Mouse (Mus musculus) lung, embryonic 14.5 days (tissue): ENCODE results near the gene Duxbl2. TPM values are rescaled to one million over a fixed set of nuclear protein-coding genes. Genes with fewer than 3 reads are reported as not detected.
"Not testable (repeated sequence)": the region's sequence is repeated elsewhere in the genome, so short reads cannot be mapped to it uniquely, and the experiment has no call there.

Experiments used
- ATAC-seq: fragments of 200-750 bp; cut with Nextera tagmentation; 2 replicates; pipeline ENCODE4 v1.8.0; 2017; ENCODE audit warnings: mild to moderate bottlenecking, moderate TSS enrichment, moderate library complexity; ENCODE audit not compliant: insufficient read depth
- DNase-seq: peaks from one replicate; pipeline ENCODE4 v3.0.0-alpha.2; 2015
- H3K27ac ChIP-seq: fragments of 300-500 bp; sonication (generic); 2 replicates; pipeline ENCODE4 v1.5.1; 2014; ENCODE audit warnings: low read depth, mild to moderate bottlenecking, moderate library complexity
- H3K27me3 ChIP-seq: fragments of 300-500 bp; sonication (generic); 2 replicates; pipeline ENCODE4 v1.6.1; 2014; ENCODE audit warnings: low read length, control low read depth; ENCODE audit not compliant: insufficient read depth
- H3K36me3 ChIP-seq: fragments of 300-500 bp; sonication (generic); 2 replicates; pipeline ENCODE4 v1.6.1; 2014; ENCODE audit warnings: control low read depth; ENCODE audit not compliant: insufficient read depth
- H3K4me1 ChIP-seq: fragments of 300-500 bp; sonication (generic); 2 replicates; pipeline ENCODE4 v1.6.1; 2014; ENCODE audit warnings: antibody characterized with exemption, control low read depth; ENCODE audit not compliant: insufficient read depth
- H3K4me2 ChIP-seq: fragments of 300-500 bp; sonication (generic); 2 replicates; pipeline ENCODE4 v1.6.1; 2014; ENCODE audit warnings: mild to moderate bottlenecking
- H3K4me3 ChIP-seq: fragments of 300-500 bp; sonication (generic); 2 replicates; pipeline ENCODE4 v1.5.1; 2014; ENCODE audit warnings: low read depth, low read length
- H3K9ac ChIP-seq: fragments of 300-500 bp; sonication (generic); 2 replicates; pipeline ENCODE4 v1.6.1; 2014
- H3K9me3 ChIP-seq: fragments of 300-500 bp; sonication (generic); 2 replicates; pipeline ENCODE4 v1.6.1; 2016; ENCODE audit warnings: low read depth, low read length, control low read depth
- WGBS: fragments of 180-500 bp; shearing (Covaris S2); extraction: QIAGEN DNeasy Blood & Tissue Kit; methylation state at CpG from one replicate; pipeline ENCODE4 v1.1.7; 2014; 5-methylcytosine and 5-hydroxymethylcytosine counted together
- polyA plus RNA-seq: library from polyadenylated mRNA; unstranded; fragments of >200 nt; fragmentation: Nextera tagmentation; extraction: Ambion mirVana; gene quantifications from 2 replicates; pipeline ENCODE4 v1.2.1, GENCODE M21; 2014

The Duxbl2 gene
- polyA plus RNA-seq: 2.9 TPM in 1 of 2 replicates, not detected in the other

GRCm38 (mm10) chr14:26118150-26118549, at the start of gene Duxbl2:
Duxbl2 (plus strand) TSS chr14:26118349.
- not testable (repeated sequence) for H3K36me3 ChIP-seq, H3K9ac ChIP-seq, H3K4me1 ChIP-seq, H3K27ac ChIP-seq, DNase-seq, H3K27me3 ChIP-seq, H3K9me3 ChIP-seq, H3K4me2 ChIP-seq, H3K4me3 ChIP-seq
- no CpG with 5 or more reads among the region's 7 CpGs for WGBS
- peak; percentile 76 for ATAC-seq

DNA sequence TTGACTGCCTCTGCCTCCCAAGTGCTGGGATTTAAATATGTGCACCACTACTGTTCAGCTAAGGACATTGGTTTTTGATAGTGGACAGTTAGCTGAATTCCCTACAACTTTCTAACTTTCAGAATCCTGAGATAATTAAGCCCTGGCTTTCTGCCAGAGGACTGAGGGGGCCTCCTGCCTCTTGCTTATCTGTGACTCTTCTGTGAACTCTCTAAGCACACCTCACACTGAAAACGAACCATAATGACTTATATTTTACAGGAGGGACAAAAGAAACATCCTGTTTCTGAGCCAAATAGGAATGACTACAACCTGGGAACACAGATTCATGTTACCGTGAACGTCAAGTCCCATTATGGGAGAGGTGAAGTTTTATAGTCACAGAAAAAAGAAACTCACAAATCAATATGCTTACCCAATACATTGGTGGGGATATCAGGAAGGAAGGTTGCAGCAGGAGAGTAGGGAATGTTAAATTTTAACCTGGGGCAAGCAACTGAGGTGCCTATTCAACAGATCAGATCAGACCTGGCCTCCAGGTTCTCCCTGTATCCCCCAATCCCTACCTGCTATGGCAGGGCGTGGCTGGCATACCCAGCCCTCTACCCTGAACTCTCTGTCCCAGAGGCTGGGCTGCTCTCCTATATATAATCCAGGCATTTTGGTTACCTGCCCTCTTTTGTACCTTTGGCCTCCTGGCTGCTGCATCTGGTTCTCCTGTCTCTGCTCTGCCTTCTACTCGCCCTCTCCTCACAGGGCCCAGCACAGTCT, 41.3 kb upstream of the Duxbl2 start:
- DNase-seq, ATAC-seq, H3K9me3 ChIP-seq, H3K27me3 ChIP-seq, H3K27ac ChIP-seq, H3K36me3 ChIP-seq, H3K4me2 ChIP-seq, H3K9ac ChIP-seq, H3K4me3 ChIP-seq, H3K4me1 ChIP-seq: not testable (repeated sequence)
- WGBS: no CpG with 5 or more reads among the region's 5 CpGs

- not testable (repeated sequence) for H3K27ac ChIP-seq, H3K4me1 ChIP-seq, ATAC-seq, H3K36me3 ChIP-seq, H3K9ac ChIP-seq, H3K27me3 ChIP-seq, H3K9me3 ChIP-seq, H3K4me3 ChIP-seq, H3K4me2 ChIP-seq, DNase-seq
- WGBS: no CpG with 5 or more reads among the region's 6 CpGs
These were observed 36.9 kb upstream of the Duxbl2 start, which contains the start of gene Cphx2 for GRCm38 (mm10) chr14:26081216-26081615. Cphx2 (plus strand) TSS chr14:26081516.

- not testable (repeated sequence) for H3K4me2 ChIP-seq, H3K4me1 ChIP-seq, H3K36me3 ChIP-seq, H3K27ac ChIP-seq, H3K9me3 ChIP-seq, H3K4me3 ChIP-seq, H3K9ac ChIP-seq, DNase-seq, ATAC-seq, H3K27me3 ChIP-seq
- no CpG with 5 or more reads among the region's 1 CpGs for WGBS
These were observed 36.2 kb upstream of the Duxbl2 start, which contains the start of gene Cphx3 for GRCm38 (mm10) chr14:26081997-26082396. Cphx3 (plus strand) TSS chr14:26082297.

GRCm38 (mm10) chr14:26097622-26098021, 20.5 kb upstream of the Duxbl2 start:
- not testable (repeated sequence) for H3K36me3 ChIP-seq, H3K9ac ChIP-seq, H3K27ac ChIP-seq, DNase-seq, H3K9me3 ChIP-seq, H3K4me3 ChIP-seq, H3K27me3 ChIP-seq, H3K4me2 ChIP-seq, ATAC-seq, H3K4me1 ChIP-seq
- no CpG with 5 or more reads among the region's 3 CpGs for WGBS

DNA sequence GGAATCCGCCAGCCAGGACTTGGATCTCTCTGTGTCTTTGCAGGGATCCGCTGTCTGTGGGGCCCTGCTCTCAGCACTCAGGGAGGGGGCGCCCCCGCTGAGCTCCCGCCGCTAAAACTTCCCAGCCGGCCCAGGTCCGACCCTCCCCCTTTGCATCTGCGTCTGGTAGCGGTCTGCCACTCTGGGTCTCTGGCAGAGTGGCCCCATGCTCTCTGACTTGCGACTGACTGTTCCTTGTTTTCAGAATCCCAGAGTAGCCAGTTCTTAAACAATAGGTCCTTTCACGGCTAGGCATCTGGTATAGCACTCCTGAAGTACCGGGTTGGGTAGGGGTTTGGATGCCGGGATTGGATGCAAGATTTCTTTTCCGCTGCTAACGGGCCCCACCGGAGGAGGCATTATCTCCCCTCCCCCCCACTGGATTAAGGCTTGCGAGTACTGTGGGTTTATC, 426 bp downstream of the Duxbl2 start:
- not testable (repeated sequence) for H3K4me3 ChIP-seq, H3K4me1 ChIP-seq, H3K36me3 ChIP-seq, H3K27ac ChIP-seq, DNase-seq, H3K9ac ChIP-seq, H3K4me2 ChIP-seq, H3K27me3 ChIP-seq, H3K9me3 ChIP-seq
- peak; percentile 94 for ATAC-seq
- WGBS: no CpG with 5 or more reads among the region's 18 CpGs

- not testable (repeated sequence) for H3K27ac ChIP-seq, ATAC-seq, H3K4me2 ChIP-seq, H3K9me3 ChIP-seq, H3K4me3 ChIP-seq, DNase-seq, H3K9ac ChIP-seq, H3K4me1 ChIP-seq, H3K36me3 ChIP-seq, H3K27me3 ChIP-seq
- no CpG with 5 or more reads among the region's 7 CpGs for WGBS
These were observed 946 bp downstream of the Duxbl2 start for GRCm38 (mm10) chr14:26119095-26119494.

DNA sequence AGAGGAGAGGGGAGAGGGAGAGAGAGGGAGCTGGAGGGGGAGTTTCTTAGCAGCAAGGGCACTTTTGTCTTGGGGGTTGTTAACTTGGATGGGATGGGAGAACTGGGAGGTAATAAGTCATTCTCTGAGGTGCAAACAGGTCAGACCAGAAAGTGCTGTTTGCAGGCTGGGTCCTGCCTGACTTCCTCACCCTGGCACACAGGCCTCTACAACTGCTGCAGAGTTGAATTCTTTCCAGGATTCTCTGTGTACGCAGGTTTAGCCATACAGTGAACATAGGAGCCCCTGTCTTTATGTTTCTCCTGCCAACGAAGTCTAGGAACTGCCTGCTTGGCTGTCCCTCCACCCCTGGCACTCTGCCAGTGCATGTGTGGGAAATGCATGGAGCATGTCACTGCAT, 28.9 kb downstream of the Duxbl2 start:
- WGBS: no CpG with 5 or more reads among the region's 2 CpGs
- H3K4me2 ChIP-seq, H3K27me3 ChIP-seq, DNase-seq, H3K36me3 ChIP-seq, H3K9ac ChIP-seq, H3K27ac ChIP-seq, H3K4me3 ChIP-seq, H3K4me1 ChIP-seq, H3K9me3 ChIP-seq: not testable (repeated sequence)
- peak; percentile 74 for ATAC-seq

DNA sequence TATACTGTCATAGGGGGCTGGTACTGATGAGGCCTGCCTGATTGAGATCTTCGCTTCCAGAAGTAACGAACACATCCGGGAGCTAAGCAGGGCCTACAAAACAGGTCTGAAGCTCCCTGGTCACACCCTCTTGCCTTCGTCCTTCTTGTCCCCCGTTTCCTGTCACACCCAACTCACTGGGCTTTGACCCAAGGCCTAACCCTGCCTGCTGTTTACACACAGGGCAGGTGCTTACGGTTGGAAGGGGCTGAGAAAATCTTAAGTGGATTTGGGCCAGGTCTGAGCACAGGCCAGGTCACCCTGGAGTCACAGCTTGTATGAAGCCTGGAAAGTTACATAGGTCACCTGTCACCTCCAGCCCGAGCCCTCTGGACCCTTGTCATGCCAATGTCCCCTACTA, 37.9 kb downstream of the Duxbl2 start:
- not testable (repeated sequence) for H3K4me3 ChIP-seq, ATAC-seq, H3K36me3 ChIP-seq, H3K27me3 ChIP-seq, H3K9ac ChIP-seq, H3K4me1 ChIP-seq, H3K27ac ChIP-seq, H3K4me2 ChIP-seq, DNase-seq, H3K9me3 ChIP-seq
- WGBS: no CpG with 5 or more reads among the region's 7 CpGs

- H3K36me3 ChIP-seq, ATAC-seq, H3K4me3 ChIP-seq, H3K9me3 ChIP-seq, H3K27me3 ChIP-seq, H3K4me1 ChIP-seq, H3K9ac ChIP-seq, H3K4me2 ChIP-seq, DNase-seq, H3K27ac ChIP-seq: not testable (repeated sequence)
- no CpG with 5 or more reads among the region's 9 CpGs for WGBS
These were observed 43.0 kb downstream of the Duxbl2 start for GRCm38 (mm10) chr14:26161156-26161555.
